Mouse (Mus musculus) liver, embryonic 14.5 days (tissue): ENCODE measurements around the gene 6430550D23Rik.

ENCODE experiments used
- CTCF ChIP-seq: IDR thresholded peaks from 2 replicates; pipeline ENCODE4 v1.5.1; 2016; ENCODE audit warnings: antibody characterized with exemption, low read depth, control low read depth
- EP300 ChIP-seq: IDR thresholded peaks from 2 replicates; pipeline ENCODE4 v1.6.1; 2016; ENCODE audit warnings: antibody characterized with exemption, low read depth

DNA sequence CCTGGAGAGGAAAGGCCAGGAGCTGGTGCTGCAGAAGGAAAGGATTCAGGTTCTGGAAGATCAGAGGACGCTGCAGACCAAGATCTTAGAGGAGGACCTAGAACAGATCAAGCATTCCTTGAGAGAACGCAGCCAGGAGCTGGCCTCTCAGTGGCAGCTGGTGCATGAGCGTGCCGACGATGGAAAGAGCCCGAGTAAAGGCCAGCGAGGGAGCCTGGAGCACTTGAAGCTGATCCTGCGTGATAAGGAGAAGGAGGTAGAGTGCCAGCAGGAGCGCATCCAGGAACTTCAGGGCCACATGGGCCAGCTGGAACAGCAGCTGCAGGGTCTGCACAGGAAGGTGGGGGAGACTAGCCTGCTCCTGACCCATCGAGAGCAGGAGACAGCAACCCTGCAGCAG lies 16.6 kb downstream of the 6430550D23Rik start:
- TF ChIP-seq CTCF: no peak
- TF ChIP-seq EP300: no peak
